33 mouse cellular contexts compared by ENCODE assay signal in the genomic region with DNA sequence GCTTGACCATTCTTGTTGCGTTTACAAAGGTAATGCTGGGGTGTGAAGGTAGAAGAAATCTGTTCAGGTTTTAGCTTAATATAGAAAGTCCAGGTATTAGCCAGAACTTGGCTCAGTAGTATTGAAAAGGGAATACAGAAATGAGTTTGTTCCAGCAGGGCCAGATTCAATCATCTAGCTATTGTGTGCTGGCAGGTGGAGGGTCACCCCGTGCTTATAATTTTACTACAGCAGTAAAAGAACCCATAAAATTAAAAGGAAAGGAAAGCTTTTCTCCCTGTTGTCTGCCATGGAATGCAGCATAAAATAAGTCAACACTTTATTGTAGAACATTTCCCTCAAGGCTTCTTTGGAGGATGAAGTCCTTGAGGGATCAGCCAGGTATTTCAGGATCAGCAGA.
"Had no signal": no experiment of that assay in that cellular context is flagged by ENCODE, and none has a peak within 500 bp of the region (broad histone marks: within the 10 kb centered on the region; RNA-seq: fewer than 3 reads in every experiment).

No protein-coding gene starts in this region.

- H3K4me2 ChIP-seq: heart, embryonic 11.5 days; heart, embryonic 12.5 days; heart, embryonic 13.5 days; heart, embryonic 15.5 days; hindbrain, embryonic 12.5 days; hindbrain, embryonic 13.5 days; hindbrain, embryonic 14.5 days; hindbrain, embryonic 15.5 days; intestine, embryonic 15.5 days; kidney, embryonic 15.5 days had no signal

- DNase-seq: heart, postnatal 10 days; heart, postnatal 14 days; heart, postnatal 36 days; heart, postnatal 4 days; kidney, adult 11 months; kidney, adult 18-20 months; kidney, adult 2 months; kidney, adult 8-10 months; kidney, adult 9 months; kidney, postnatal 14 days; kidney, postnatal 25 days; kidney, postnatal 36 days; kidney, postnatal 4 days; layer of hippocampus, adult 9-11 months; layer of hippocampus, postnatal 36 days had no signal

- ATAC-seq: hindbrain, embryonic 16.5 days; hindbrain, postnatal 0 days; inflammation-experienced regulatory T-cells, adult 6 months; intestine, embryonic 15.5 days; intestine, embryonic 16.5 days; intestine, postnatal 0 days had no signal

- H3K36me3 ChIP-seq: heart, embryonic 10.5 days; heart, embryonic 12.5 days; heart, embryonic 13.5 days; heart, embryonic 15.5 days; hindbrain, embryonic 10.5 days; hindbrain, embryonic 12.5 days; hindbrain, embryonic 13.5 days; hindbrain, embryonic 15.5 days; intestine, embryonic 15.5 days; kidney, embryonic 15.5 days had no signal

- H3K27me3 ChIP-seq: heart, embryonic 12.5 days; heart, embryonic 15.5 days; hindbrain, embryonic 12.5 days; hindbrain, embryonic 13.5 days; hindbrain, embryonic 15.5 days; intestine, embryonic 15.5 days; kidney, embryonic 15.5 days had no signal

- H3K9me3 ChIP-seq: heart, embryonic 10.5 days; heart, embryonic 12.5 days; heart, embryonic 13.5 days; heart, embryonic 15.5 days; hindbrain, embryonic 10.5 days; hindbrain, embryonic 12.5 days; hindbrain, embryonic 13.5 days; hindbrain, embryonic 15.5 days; intestine, embryonic 15.5 days; kidney, embryonic 15.5 days had no signal

- H3K9ac ChIP-seq: heart, embryonic 12.5 days; heart, embryonic 13.5 days; heart, embryonic 15.5 days; hindbrain, embryonic 12.5 days; hindbrain, embryonic 13.5 days; hindbrain, embryonic 14.5 days; hindbrain, embryonic 15.5 days; intestine, embryonic 15.5 days; kidney, embryonic 15.5 days had no signal

- H3K27ac ChIP-seq: heart, embryonic 10.5 days; heart, embryonic 13.5 days; heart, embryonic 15.5 days; hindbrain, embryonic 10.5 days; hindbrain, embryonic 12.5 days; hindbrain, embryonic 13.5 days; hindbrain, embryonic 14.5 days; hindbrain, embryonic 15.5 days; hindbrain, postnatal 0 days; intestine, embryonic 15.5 days; kidney, embryonic 15.5 days; layer of hippocampus, adult 2 months had no signal

- H3K4me3 ChIP-seq: heart, embryonic 10.5 days; heart, embryonic 12.5 days; heart, embryonic 13.5 days; heart, embryonic 15.5 days; hindbrain, embryonic 10.5 days; hindbrain, embryonic 12.5 days; hindbrain, embryonic 13.5 days; hindbrain, embryonic 15.5 days; intestine, embryonic 15.5 days; kidney, embryonic 15.5 days; layer of hippocampus, adult 2 months had no signal

- H3K4me1 ChIP-seq: heart, embryonic 10.5 days; heart, embryonic 12.5 days; heart, embryonic 13.5 days; heart, embryonic 15.5 days; hindbrain, embryonic 10.5 days; hindbrain, embryonic 12.5 days; hindbrain, embryonic 13.5 days; hindbrain, embryonic 15.5 days; intestine, embryonic 15.5 days; kidney, embryonic 15.5 days had no signal
